Mouse (Mus musculus) monocyte, adult 5-6 weeks (primary cell): Measurements from ENCODE around the gene Tmem255b. TPM values are rescaled to one million over a fixed set of nuclear protein-coding genes. Genes with fewer than 3 reads are reported as not detected.
A peak's percentile ranks its signal among the peaks of the same experiment; 100 is the strongest.

Experiments
- ATAC-seq: fragments of 153-309, 156-312 bp; replicated peaks from 2 replicates; pipeline ENCODE4 v1.8.0; 2017; ENCODE audit warnings: mild to moderate bottlenecking; ENCODE audit not compliant: low TSS enrichment, insufficient number of reproducible peaks, severe bottlenecking, poor library complexity, low FRiP score
- total RNA-seq: library from RNA; stranded (forward); fragments of 200-1000, 200-491, 200-594 nt; gene quantifications from 3 replicates; pipeline ENCODE4 v1.2.3, GENCODE M21; 2017

Tmem255b gene
- not detected in 3 replicates for total RNA-seq

- no peak for ATAC-seq
These were observed at the start of gene Tmem255b for GRCm38 (mm10) chr8:13434889-13435288. TSS of gene Tmem255b (plus strand) at chr8:13435189.

- no peak for ATAC-seq
These were observed 48.6 kb upstream of the Tmem255b start for GRCm38 (mm10) chr8:13386366-13386765.

DNA sequence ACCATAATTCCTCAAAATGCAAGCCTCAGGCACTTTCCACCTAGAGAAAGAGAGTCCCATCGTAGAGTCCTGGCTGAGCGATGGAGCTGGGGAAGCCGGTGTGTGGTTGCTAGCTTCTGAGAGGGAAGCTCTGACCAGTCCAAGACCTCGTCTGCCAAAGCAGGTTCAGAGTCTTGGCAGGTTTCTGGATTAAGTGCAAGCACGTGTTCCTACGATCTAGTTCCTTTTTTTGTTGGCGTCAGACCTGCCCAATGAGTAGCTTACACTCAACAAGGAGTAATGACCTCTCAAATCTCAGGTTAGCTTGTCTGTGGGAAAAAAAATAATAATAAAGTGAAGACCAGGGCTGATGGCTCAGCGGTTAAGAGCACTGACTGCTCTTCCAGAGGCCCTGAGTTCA lies 47.3 kb upstream of the Tmem255b start:
- no peak for ATAC-seq

GRCm38 (mm10) chr8:13388744-13389143 lies 46.2 kb upstream of the Tmem255b start:
- ATAC-seq: no peak

GRCm38 (mm10) chr8:13393869-13394268 lies 41.1 kb upstream of the Tmem255b start:
- ATAC-seq: no peak

DNA sequence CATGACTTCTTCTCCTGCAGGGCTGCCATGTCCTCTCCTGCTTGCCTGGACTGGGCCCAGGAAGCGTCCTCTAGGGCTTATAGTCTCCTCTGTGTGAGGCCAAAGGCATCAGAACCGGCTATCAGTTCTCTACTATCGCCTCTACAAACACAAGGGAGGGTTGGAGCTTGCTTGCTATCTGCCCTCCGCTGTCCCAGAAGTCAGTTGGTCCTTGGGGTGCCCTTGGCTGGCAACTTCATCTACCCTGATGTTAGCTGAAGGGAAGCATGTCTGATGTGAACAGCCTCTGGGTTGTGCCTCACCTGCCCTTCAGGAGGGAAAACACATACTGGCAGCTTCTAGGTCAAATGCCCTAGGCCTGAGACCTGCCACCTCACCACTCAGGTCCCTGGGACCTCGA lies 38.3 kb upstream of the Tmem255b start, which contains the start of gene Atp4b:
Gene Atp4b, minus strand, starts transcription at position 101 of the 400 bp plus-strand sequence.
- no peak for ATAC-seq

GRCm38 (mm10) chr8:13403517-13403916 lies 31.5 kb upstream of the Tmem255b start:
- no peak for ATAC-seq

- no peak for ATAC-seq
These were observed 30.3 kb upstream of the Tmem255b start, which contains the start of gene Grk1 for GRCm38 (mm10) chr8:13404666-13405131. TSS of gene Grk1 (plus strand) at chr8:13405081.

DNA sequence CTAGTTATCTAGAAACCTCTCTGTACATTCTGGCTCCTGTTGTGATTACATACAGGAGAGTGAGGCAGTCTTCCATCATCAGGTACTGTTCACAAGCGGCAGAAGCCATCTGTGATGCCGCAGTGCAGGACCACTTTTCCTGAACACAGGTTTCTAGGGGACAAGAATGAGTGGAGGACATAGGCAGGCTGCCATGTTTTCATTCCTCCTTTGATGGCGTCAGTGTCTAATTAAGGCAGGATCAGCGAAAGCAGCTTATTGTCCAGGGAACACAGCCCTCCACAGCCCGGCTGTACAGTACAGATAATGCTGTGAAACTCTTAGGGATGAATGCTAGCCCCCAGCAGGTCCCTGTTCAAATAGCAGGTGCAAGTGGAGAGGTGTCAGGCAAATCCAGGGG lies 29.0 kb upstream of the Tmem255b start:
- ATAC-seq: no peak

DNA sequence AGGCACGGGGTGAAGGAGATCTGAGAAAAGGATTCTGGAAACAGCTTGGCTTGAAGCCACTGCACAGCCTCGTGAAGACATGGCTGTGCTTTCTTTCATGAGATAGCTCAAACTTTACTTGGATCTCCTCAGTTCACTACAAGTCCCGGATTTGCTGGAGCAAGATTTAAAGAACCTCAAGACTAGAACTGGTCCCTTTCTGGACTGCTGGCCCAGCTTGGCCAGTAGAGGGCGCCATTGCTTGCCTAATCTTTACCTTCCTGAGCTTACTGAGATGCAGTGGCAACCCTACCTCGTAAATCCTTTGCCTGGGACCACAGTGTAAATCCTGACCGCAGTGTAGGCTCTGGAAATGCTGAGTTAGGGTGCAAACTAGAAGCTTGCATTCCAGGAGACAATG lies 23.4 kb upstream of the Tmem255b start:
- ATAC-seq: no peak

DNA sequence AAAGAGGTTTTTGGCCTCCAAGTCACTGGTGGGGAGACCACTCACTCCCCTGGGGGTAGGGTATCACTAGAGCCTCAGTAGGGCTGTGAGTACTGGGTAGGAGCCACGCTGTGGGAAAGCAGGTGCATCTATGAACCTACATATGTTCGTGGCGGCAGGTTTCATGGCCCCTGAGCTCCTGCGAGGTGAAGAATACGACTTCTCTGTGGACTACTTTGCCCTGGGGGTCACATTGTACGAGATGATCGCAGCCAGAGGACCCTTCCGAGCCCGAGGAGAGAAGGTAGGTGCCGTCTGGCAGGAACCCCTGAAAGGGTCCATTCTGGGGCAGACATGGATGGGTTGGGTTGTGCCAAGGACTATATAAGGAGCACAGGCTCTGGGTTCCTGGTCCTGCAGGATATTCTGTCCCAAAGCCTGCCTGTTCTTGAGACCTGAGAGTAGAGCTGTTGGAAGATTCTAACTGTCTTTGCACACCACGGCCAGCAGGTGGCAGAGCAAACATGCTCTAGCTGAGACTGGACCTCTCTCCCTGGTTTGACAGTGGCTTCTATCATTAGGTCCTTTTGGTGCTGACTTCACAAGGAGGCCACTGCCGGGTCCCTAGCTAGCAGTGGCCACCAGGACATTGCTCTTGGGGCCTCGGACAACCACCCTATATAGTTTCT lies 22.0 kb upstream of the Tmem255b start:
- ATAC-seq: 0 out of 2 replicates have a peak, but pooled peaks have one; percentile 60

GRCm38 (mm10) chr8:13413823-13414390 lies 21.1 kb upstream of the Tmem255b start:
- ATAC-seq: no peak

GRCm38 (mm10) chr8:13415879-13416278 lies 19.1 kb upstream of the Tmem255b start:
- no peak for ATAC-seq

GRCm38 (mm10) chr8:13419111-13419639 lies 15.8 kb upstream of the Tmem255b start:
- ATAC-seq: no peak

DNA sequence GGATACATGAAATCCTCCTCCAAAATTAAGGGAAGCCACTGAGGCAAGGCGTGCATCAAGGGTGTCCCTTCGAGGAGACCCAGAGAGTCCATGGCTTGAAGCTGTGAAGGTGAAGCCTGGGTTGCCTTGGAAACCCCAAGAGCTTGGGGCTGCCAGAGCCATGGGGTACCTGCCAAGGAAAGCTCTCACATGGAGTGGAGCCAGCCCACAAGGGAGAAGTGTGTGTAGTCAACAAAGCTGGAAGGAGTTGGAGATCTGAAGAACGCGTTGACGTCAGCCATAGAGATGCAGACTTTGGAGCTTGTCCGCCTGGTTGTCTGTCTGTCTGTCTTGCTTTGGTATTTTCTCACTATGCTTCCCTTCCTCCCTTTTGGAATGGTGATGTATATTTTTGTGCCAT lies 14.0 kb upstream of the Tmem255b start:
- no peak for ATAC-seq

- ATAC-seq: no peak
These were observed 7.6 kb upstream of the Tmem255b start for GRCm38 (mm10) chr8:13427351-13427750.

- ATAC-seq: no peak
These were observed 6.8 kb upstream of the Tmem255b start for GRCm38 (mm10) chr8:13428156-13428555.

DNA sequence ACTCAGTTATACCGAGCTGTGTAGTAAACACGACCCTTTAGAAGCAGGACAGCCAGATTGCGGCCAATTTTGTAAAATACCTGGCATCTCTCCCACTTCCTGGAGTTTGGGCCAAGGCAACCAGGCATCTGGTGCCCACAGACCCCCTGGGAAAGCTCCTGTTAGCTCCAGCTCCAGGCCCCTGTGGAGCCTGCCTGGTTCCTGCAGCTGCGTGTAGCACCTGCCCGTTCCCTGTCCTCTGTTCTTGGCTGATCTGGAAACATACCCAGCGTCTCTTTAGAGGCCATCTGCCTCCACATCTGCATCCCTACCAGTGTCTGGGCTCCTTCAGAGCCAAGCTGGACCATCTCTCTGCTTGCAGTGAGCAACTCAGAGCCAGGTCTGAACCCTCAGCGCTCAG lies 4.6 kb upstream of the Tmem255b start:
- no peak for ATAC-seq

DNA sequence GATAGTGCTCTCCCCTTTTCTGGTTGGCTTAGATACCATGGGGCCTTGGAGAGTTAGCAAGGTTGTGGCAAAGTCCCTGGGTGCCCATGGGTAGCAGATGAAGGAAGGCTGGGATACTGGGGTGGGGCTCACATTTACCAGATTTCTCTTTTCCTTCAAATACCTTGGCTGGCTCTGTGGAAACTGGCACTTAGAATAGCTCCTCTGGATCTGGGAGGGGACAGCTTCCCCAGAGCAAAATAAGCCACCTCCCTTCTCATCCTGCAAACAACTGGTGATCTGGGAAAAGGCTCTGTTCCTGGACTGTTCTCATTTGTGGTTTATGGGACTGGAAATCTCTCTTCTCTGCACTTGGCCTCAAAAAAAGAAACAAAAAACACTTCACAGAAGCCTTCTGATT lies 4.1 kb upstream of the Tmem255b start:
- no peak for ATAC-seq

DNA sequence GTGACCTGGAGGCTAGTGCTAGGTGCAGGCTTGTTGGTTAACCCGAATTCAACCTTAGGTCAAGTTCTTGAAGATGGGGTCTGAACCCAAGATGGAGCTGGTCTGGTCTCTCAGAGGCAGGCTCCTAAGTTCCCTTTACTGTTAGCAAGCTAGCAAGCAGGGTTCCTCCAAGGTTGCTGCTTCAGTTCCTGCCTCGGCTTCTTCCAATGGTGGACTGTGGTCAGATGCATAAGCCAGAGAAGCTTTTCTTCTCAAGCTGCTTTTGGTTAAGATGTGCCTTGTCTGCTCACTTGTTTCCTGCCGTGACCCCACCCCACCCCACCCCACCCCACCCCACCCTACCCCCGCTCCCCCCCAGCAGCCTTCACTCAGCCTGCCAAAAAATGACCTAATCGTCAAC lies 1.9 kb upstream of the Tmem255b start:
- no peak for ATAC-seq
